Mouse (Mus musculus) naive thymus-derived CD4-positive, alpha-beta T cell, adult 5 months (primary cell): ENCODE data around the gene H1f0. TPM values are rescaled to one million over a fixed set of nuclear protein-coding genes. Genes with fewer than 3 reads are reported as not detected.

Source experiments
- polyA plus RNA-seq: library from polyadenylated mRNA; unstranded; fragments of 100-300 nt; shearing (Covaris generic); gene quantifications from one replicate; pipeline ENCODE4 v1.2.1, GENCODE M21; 2017

The H1f0 gene
- 11.4 TPM for polyA plus RNA-seq

GRCm38 (mm10) chr15:79028237-79028738 is at the start of gene H1f0:
Gene H1f0, plus strand, starts transcription at chr15:79028450.

GRCm38 (mm10) chr15:79041585-79041984 is 13.3 kb downstream of the H1f0 start, which contains the start of gene Galr3:
Gene Galr3, plus strand, starts transcription at chr15:79041885.

GRCm38 (mm10) chr15:79062376-79063159 is 34.3 kb downstream of the H1f0 start, which contains the start of gene Ankrd54:
Gene Ankrd54, minus strand, starts transcription at chr15:79062893.

GRCm38 (mm10) chr15:79074913-79075532 is 46.8 kb downstream of the H1f0 start, which contains the start of gene Eif3l:
Gene Eif3l, plus strand, starts transcription at chr15:79075179.

Other genes with a start within 250 kb of the H1f0 start
- 0.26 TPM for gene Card10, start 225.4 kb upstream of the H1f0 start, polyA plus RNA-seq
- 0.14 TPM for gene Cdc42ep1, start 185.8 kb upstream of the H1f0 start, polyA plus RNA-seq
- not detected for gene Lgals2, start 172.9 kb upstream of the H1f0 start, polyA plus RNA-seq
- 76.2 TPM for gene Gga1, start 151.3 kb upstream of the H1f0 start, polyA plus RNA-seq
- gene Gm49510, start 128.8 kb upstream of the H1f0 start, polyA plus RNA-seq, result 1.9 TPM
- 194 TPM for gene Sh3bp1, start 128.7 kb upstream of the H1f0 start, polyA plus RNA-seq
- 10.2 TPM for gene Pdxp, start 114.5 kb upstream of the H1f0 start, polyA plus RNA-seq
- 102 TPM for gene Lgals1, start 101.7 kb upstream of the H1f0 start, polyA plus RNA-seq
- 31.9 TPM for gene Nol12, start 93.5 kb upstream of the H1f0 start, polyA plus RNA-seq
- gene Triobp, start 80.7 kb upstream of the H1f0 start, polyA plus RNA-seq, result 51.9 TPM
- not detected for gene Galr3, start 13.4 kb downstream of the H1f0 start, polyA plus RNA-seq
- 51.8 TPM for gene Ankrd54, start 34.4 kb downstream of the H1f0 start, polyA plus RNA-seq
- gene Eif3l, start 46.7 kb downstream of the H1f0 start, polyA plus RNA-seq, result 113 TPM
- 46.2 TPM for gene Micall1, start 80.4 kb downstream of the H1f0 start, polyA plus RNA-seq
- 84.0 TPM for gene Polr2f, start 112.6 kb downstream of the H1f0 start, polyA plus RNA-seq
- 1.6 TPM for gene 1700088E04Rik, start 112.8 kb downstream of the H1f0 start, polyA plus RNA-seq
- gene Sox10, start 136.8 kb downstream of the H1f0 start, polyA plus RNA-seq, result not detected
- 33.9 TPM for gene Pick1, start 200.7 kb downstream of the H1f0 start, polyA plus RNA-seq
- 0.29 TPM for gene Gm49486, start 200.9 kb downstream of the H1f0 start, polyA plus RNA-seq
- not detected for gene Slc16a8, start 226.3 kb downstream of the H1f0 start, polyA plus RNA-seq